Mouse (Mus musculus): Measurements from ENCODE around the gene A730015C16Rik. TPM values are rescaled to one million over a fixed set of nuclear protein-coding genes. Genes with fewer than 3 reads are reported as not detected.

The A730015C16Rik gene
- polyA plus RNA-seq, 1 experiment from 2014 or later, result 2.2 TPM

GRCm38 (mm10) chr4:108843336-108843735, 5.1 kb downstream of the A730015C16Rik start:
- Histone ChIP-seq H3K4me1 (peaks cover under 1% of the 10 kb centered on the region; the same call in 1 of the 2 replicates), H3K9ac (no peak overlapping the region), H3K27me3 (replicated peaks) (no peaks in the 10 kb centered on the region), H3K36me3 (peaks cover 7% of the 10 kb centered on the region; the same call in 1 of the 2 replicates), H3K9me3 (no peaks in the 10 kb centered on the region), H3K4me2 (replicated peaks) (no peak overlapping the region), H3K4me3 (no peak overlapping the region), H3K27ac (no peak overlapping the region)
- ATAC-seq (ENCODE audit: low FRiP score, low read depth), result no peak

GRCm38 (mm10) chr4:108841920-108842578, 6.4 kb downstream of the A730015C16Rik start:
- peaks cover 7% of the 10 kb centered on the region; the same call in 1 of the 2 replicates for H3K36me3 ChIP-seq
- H3K4me2 ChIP-seq (replicated peaks), result no peak overlapping the region
- H3K9me3 ChIP-seq, result no peaks in the 10 kb centered on the region
- H3K4me1 ChIP-seq, result no peaks in the 10 kb centered on the region
- no peaks in the 10 kb centered on the region for H3K27me3 ChIP-seq (replicated peaks)
- 91% methylated on average over 7 of the region's 7 CpGs for WGBS
- no peak overlapping the region for H3K9ac ChIP-seq
- H3K4me3 ChIP-seq, result no peak overlapping the region
- H3K27ac ChIP-seq, result no peak overlapping the region
- ATAC-seq (ENCODE audit: low FRiP score, low read depth), result no peak

- Histone ChIP-seq H3K9me3 (no peaks in the 10 kb centered on the region), H3K4me2 (replicated peaks) (no peak overlapping the region), H3K27me3 (replicated peaks) (no peaks in the 10 kb centered on the region), H3K36me3 (peaks cover 7% of the 10 kb centered on the region; the same call in 1 of the 2 replicates), H3K9ac (no peak overlapping the region), H3K27ac (no peak overlapping the region), H3K4me1 (peaks cover 20% of the 10 kb centered on the region), H3K4me3 (no peak overlapping the region)
- ATAC-seq (ENCODE audit: low FRiP score, low read depth), result no peak
- 89% methylated on average over 4 of the region's 4 CpGs for WGBS
Measured at GRCm38 (mm10) chr4:108838031-108838430, 10.4 kb downstream of the A730015C16Rik start.

- peak overlapping the region; percentile 96 for H3K4me3 ChIP-seq
- whole genome bisulfite sequencing, result 68% methylated on average over 3 of the region's 3 CpGs
- H3K27ac ChIP-seq, result no peak overlapping the region
- H3K4me1 ChIP-seq, result peaks cover 28% of the 10 kb centered on the region
- H3K36me3 ChIP-seq, result peaks cover 4% of the 10 kb centered on the region; the same call in 1 of the 2 replicates
- no peak for ATAC-seq (ENCODE audit: low FRiP score, low read depth)
- H3K9me3 ChIP-seq, result no peaks in the 10 kb centered on the region
- H3K9ac ChIP-seq, result peak overlapping the region; percentile 74
- H3K4me2 ChIP-seq (replicated peaks), result peak overlapping the region; percentile 79
- H3K27me3 ChIP-seq (replicated peaks), result no peaks in the 10 kb centered on the region
Measured at GRCm38 (mm10) chr4:108835496-108835895, 12.9 kb downstream of the A730015C16Rik start.

GRCm38 (mm10) chr4:108834971-108835311, 13.5 kb downstream of the A730015C16Rik start:
- peak overlapping the region; percentile 74 for H3K9ac ChIP-seq
- peak overlapping the region; percentile 98; the same call in 1 of the 2 replicates for H3K27ac ChIP-seq
- H3K4me1 ChIP-seq, result peaks cover 28% of the 10 kb centered on the region
- peak overlapping the region; percentile 96 for H3K4me3 ChIP-seq
- ATAC-seq (ENCODE audit: low FRiP score, low read depth), result no peak
- peak overlapping the region; percentile 79 for H3K4me2 ChIP-seq (replicated peaks)
- 1% methylated on average over 15 of the region's 15 CpGs for WGBS
- H3K27me3 ChIP-seq (replicated peaks), result no peaks in the 10 kb centered on the region
- H3K36me3 ChIP-seq, result peaks cover 5% of the 10 kb centered on the region
- no peaks in the 10 kb centered on the region for H3K9me3 ChIP-seq

GRCm38 (mm10) chr4:108834115-108834970, 14.1 kb downstream of the A730015C16Rik start, which contains the start of gene Txndc12:
Txndc12 (plus strand) TSS chr4:108834601.
- Histone ChIP-seq H3K4me3 (peak within 1 kb of the TSS; percentile 96), H3K4me1 (peaks cover 28% of the 10 kb centered on the region), H3K36me3 (peaks cover 6% of the 10 kb centered on the region), H3K9me3 (no peaks in the 10 kb centered on the region), H3K27ac (peak within 1 kb of the TSS; percentile 98), H3K27me3 (replicated peaks) (no peaks in the 10 kb centered on the region), H3K9ac (peak within 1 kb of the TSS; percentile 99), H3K4me2 (replicated peaks) (peak within 1 kb of the TSS; percentile 79)
- peak; percentile 81 for ATAC-seq (ENCODE audit: low FRiP score, low read depth)
- WGBS, result under 1% methylated on average over 34 of the region's 34 CpGs

GRCm38 (mm10) chr4:108833828-108834114, 14.6 kb downstream of the A730015C16Rik start:
- H3K4me2 ChIP-seq (replicated peaks), result peak overlapping the region; percentile 79
- WGBS, result under 1% methylated on average over 6 of the region's 6 CpGs
- peak overlapping the region; percentile 99 for H3K9ac ChIP-seq
- peak overlapping the region; percentile 98 for H3K27ac ChIP-seq
- no peak for ATAC-seq (ENCODE audit: low FRiP score, low read depth)
- H3K4me1 ChIP-seq, result peaks cover 28% of the 10 kb centered on the region
- H3K36me3 ChIP-seq, result peaks cover 9% of the 10 kb centered on the region
- peak overlapping the region; percentile 96 for H3K4me3 ChIP-seq
- H3K27me3 ChIP-seq (replicated peaks), result no peaks in the 10 kb centered on the region
- H3K9me3 ChIP-seq, result no peaks in the 10 kb centered on the region

GRCm38 (mm10) chr4:108832916-108833827, 15.2 kb downstream of the A730015C16Rik start, which contains the start of gene Btf3l4:
Btf3l4 (minus strand) TSS chr4:108833614.
- under 1% methylated on average over 71 of the region's 73 CpGs for WGBS

GRCm38 (mm10) chr4:108830698-108831097, 17.7 kb downstream of the A730015C16Rik start:
- no peaks in the 10 kb centered on the region for H3K27me3 ChIP-seq (replicated peaks)
- peak overlapping the region; percentile 31; the same call in 1 of the 2 replicates for H3K4me2 ChIP-seq (replicated peaks)
- H3K4me3 ChIP-seq, result no peak overlapping the region
- WGBS, result 92% methylated on average over 1 of the region's 1 CpGs
- H3K36me3 ChIP-seq, result peaks cover 28% of the 10 kb centered on the region
- H3K9me3 ChIP-seq, result no peaks in the 10 kb centered on the region
- peaks cover 15% of the 10 kb centered on the region for H3K4me1 ChIP-seq
- H3K27ac ChIP-seq, result no peak overlapping the region
- no peak overlapping the region for H3K9ac ChIP-seq
- no peak for ATAC-seq (ENCODE audit: low FRiP score, low read depth)

More at GRCm38 (mm10) chr4:108832916-108833827, 15.2 kb downstream of the A730015C16Rik start, which contains the start of gene Btf3l4:
- H3K4me3 ChIP-seq, result peak within 1 kb of the TSS; percentile 96
- no peaks in the 10 kb centered on the region for H3K27me3 ChIP-seq (replicated peaks)
- peaks cover 12% of the 10 kb centered on the region for H3K36me3 ChIP-seq
- ATAC-seq (ENCODE audit: low FRiP score, low read depth), result peak; percentile 96
- H3K4me1 ChIP-seq, result peaks cover 28% of the 10 kb centered on the region
- H3K27ac ChIP-seq, result peak within 1 kb of the TSS; percentile 98
- no peaks in the 10 kb centered on the region for H3K9me3 ChIP-seq
- H3K9ac ChIP-seq, result peak within 1 kb of the TSS; percentile 99
- peak within 1 kb of the TSS; percentile 79 for H3K4me2 ChIP-seq (replicated peaks)

GRCm38 (mm10) chr4:108826643-108827042, 21.8 kb downstream of the A730015C16Rik start:
- no peak overlapping the region for H3K27ac ChIP-seq
- H3K9ac ChIP-seq, result no peak overlapping the region
- no peaks in the 10 kb centered on the region for H3K27me3 ChIP-seq (replicated peaks)
- H3K36me3 ChIP-seq, result peaks cover 60% of the 10 kb centered on the region
- H3K4me3 ChIP-seq, result no peak overlapping the region
- H3K9me3 ChIP-seq, result no peaks in the 10 kb centered on the region
- no peak for ATAC-seq (ENCODE audit: low FRiP score, low read depth)
- H3K4me2 ChIP-seq (replicated peaks), result no peak overlapping the region
- WGBS, result 99% methylated on average over 2 of the region's 2 CpGs
- H3K4me1 ChIP-seq, result peaks cover 2% of the 10 kb centered on the region

GRCm38 (mm10) chr4:108826096-108826495, 22.3 kb downstream of the A730015C16Rik start:
- 81% methylated on average over 1 of the region's 1 CpGs for WGBS
- H3K4me2 ChIP-seq (replicated peaks), result no peak overlapping the region

More at GRCm38 (mm10) chr4:108826096-108826495, 22.3 kb downstream of the A730015C16Rik start:
- ATAC-seq (ENCODE audit: low FRiP score, low read depth), result no peak
- H3K27me3 ChIP-seq (replicated peaks), result no peaks in the 10 kb centered on the region
- H3K4me3 ChIP-seq, result no peak overlapping the region
- H3K36me3 ChIP-seq, result peaks cover 64% of the 10 kb centered on the region
- H3K9ac ChIP-seq, result no peak overlapping the region
- H3K27ac ChIP-seq, result no peak overlapping the region
- no peaks in the 10 kb centered on the region for H3K9me3 ChIP-seq
- H3K4me1 ChIP-seq, result no peaks in the 10 kb centered on the region
